Mouse (Mus musculus) C2C12 (cell line): ENCODE results near the gene Cnpy2. TPM values are rescaled to one million over a fixed set of nuclear protein-coding genes. Genes with fewer than 3 reads are reported as not detected.
A peak's percentile ranks its signal among the peaks of the same experiment; 100 is the strongest.

ENCODE experiments used
- H3K27me3 ChIP-seq: one replicate; pipeline ENCODE4 v1.6.1; 2011; ENCODE audit not compliant: control insufficient read depth, insufficient read depth, insufficient read length
- H3K36me3 ChIP-seq: one replicate; pipeline ENCODE4 v1.6.1; 2011; ENCODE audit not compliant: control insufficient read depth, insufficient read depth
- H3K4me3 ChIP-seq: one replicate; pipeline ENCODE4 v1.5.1; 2011; ENCODE audit warnings: mild to moderate bottlenecking, control low read depth; ENCODE audit not compliant: poor library complexity, insufficient read depth, severe bottlenecking
- H3K79me2 ChIP-seq: one replicate; pipeline ENCODE4 v1.6.1; 2011; ENCODE audit not compliant: control insufficient read depth, insufficient read depth
- H3K79me3 ChIP-seq: one replicate; pipeline ENCODE4 v1.6.1; 2011; ENCODE audit warnings: low read depth, control low read depth
- H3ac ChIP-seq: one replicate; pipeline ENCODE3; 2011; ENCODE audit warnings: low read depth; ENCODE audit not compliant: control insufficient read depth, insufficient read length
- CEBPB ChIP-seq: IDR thresholded peaks from one replicate; pipeline ENCODE4 v1.6.1; 2011; ENCODE audit warnings: low read depth, mild to moderate bottlenecking, control low read depth, moderate library complexity
- CTCF ChIP-seq: IDR thresholded peaks from one replicate; pipeline ENCODE4 v1.5.1; 2011; ENCODE audit not compliant: control insufficient read depth, insufficient read depth, insufficient read length
- FOSL1 ChIP-seq: IDR thresholded peaks from one replicate; pipeline ENCODE4 v1.8.0; 2011; ENCODE audit warnings: mild to moderate bottlenecking, low read length; ENCODE audit not compliant: poor library complexity, insufficient read depth, severe bottlenecking
- MAX ChIP-seq: IDR thresholded peaks from one replicate; pipeline ENCODE4 v1.6.1; 2011; ENCODE audit warnings: mild to moderate bottlenecking, control low read depth
- MYOD1 ChIP-seq: IDR thresholded peaks from one replicate; pipeline ENCODE4 v1.6.1; 2011; ENCODE audit warnings: low read depth; ENCODE audit not compliant: control insufficient read depth, insufficient read length
- MYOG ChIP-seq: IDR thresholded peaks from one replicate; pipeline ENCODE4 v1.6.1; 2011; ENCODE audit not compliant: control insufficient read depth, insufficient read length; ENCODE audit errors: extremely low read depth
- USF1 ChIP-seq: IDR thresholded peaks from one replicate; pipeline ENCODE4 v1.6.1; 2011; ENCODE audit warnings: low read depth, mild to moderate bottlenecking, control low read depth, moderate library complexity
- polyA plus RNA-seq: library from polyadenylated mRNA; unstranded; fragments of >200 nt; fragmentation: generic; extraction: Trizol; gene quantifications from one replicate; pipeline ENCODE4 v1.2.1, GENCODE M21; 2012; ENCODE audit warnings: missing spikeins

Cnpy2 gene
- polyA plus RNA-seq, 1 experiment: 102 TPM

DNA sequence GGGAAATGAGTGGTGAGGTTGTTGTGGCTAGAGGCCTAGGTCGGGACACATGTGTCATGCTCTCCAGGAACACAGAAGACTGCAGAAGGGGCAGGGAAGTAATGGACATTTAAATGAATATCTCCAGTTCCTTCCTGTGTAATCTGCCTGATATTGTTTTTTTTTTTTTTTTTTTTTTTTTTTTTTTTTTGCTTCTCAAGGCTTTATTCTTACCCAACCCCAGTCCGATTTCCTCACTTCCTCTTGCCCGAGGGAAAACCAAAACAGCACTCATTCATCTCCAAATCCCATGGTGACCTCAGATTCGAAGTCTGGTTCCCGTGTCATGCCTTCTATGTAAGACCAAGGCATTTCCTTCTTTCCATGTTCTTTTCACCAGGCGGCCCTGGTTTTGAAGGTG lies 24.0 kb upstream of the Cnpy2 start:
- TF ChIP-seq MAX (no peak), CEBPB (no peak), CTCF (no peak), FOSL1 (no peak), MYOG (no peak), USF1 (no peak)
- Histone ChIP-seq H3K4me3 (no peak overlapping the region), H3K79me3 (no peaks in the 10 kb centered on the region), H3ac (no peak overlapping the region), H3K27me3 (peaks cover 4% of the 10 kb centered on the region), H3K79me2 (no peaks in the 10 kb centered on the region), H3K36me3 (no peaks in the 10 kb centered on the region)

DNA sequence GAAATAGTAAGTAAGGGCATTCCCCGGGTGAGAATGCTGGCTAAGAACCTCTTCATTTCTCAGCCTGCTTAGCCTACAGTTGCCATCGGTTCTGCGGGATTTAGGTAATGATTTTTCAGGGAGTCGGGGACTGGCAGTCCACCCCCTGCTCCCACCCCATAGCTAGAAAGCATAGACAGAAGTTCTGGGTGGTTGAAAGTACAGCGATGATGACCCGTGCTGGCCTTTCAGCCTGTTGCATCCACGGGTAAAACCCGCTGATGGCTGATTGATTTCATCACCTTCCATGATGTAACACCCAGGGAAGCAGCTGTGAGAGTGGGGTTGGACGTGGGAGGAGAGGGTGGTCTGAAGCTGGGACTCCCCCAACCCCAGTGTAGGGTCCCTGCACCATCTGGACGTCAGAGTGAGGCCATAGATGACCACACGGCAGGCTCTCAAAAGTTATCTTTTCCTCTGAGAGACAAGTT lies 23.5 kb upstream of the Cnpy2 start, which contains the start of gene Il23a:
Il23a (minus strand) TSS at position 51 of the 470 bp plus-strand sequence.
- peaks cover 4% of the 10 kb centered on the region for H3K79me2 ChIP-seq
- TF ChIP-seq MAX: no peak
- no peak for TF ChIP-seq MYOG
- no peak for TF ChIP-seq MYOD1
- TF ChIP-seq CEBPB: no peak
- no peak for TF ChIP-seq CTCF
- TF ChIP-seq FOSL1: no peak
- no peak for TF ChIP-seq USF1
- no peak within 1 kb of the TSS for H3K4me3 ChIP-seq
- H3ac ChIP-seq: no peak within 1 kb of the TSS
- peaks cover 4% of the 10 kb centered on the region for H3K27me3 ChIP-seq
- H3K79me3 ChIP-seq: no peaks in the 10 kb centered on the region
- no peaks in the 10 kb centered on the region for H3K36me3 ChIP-seq

DNA sequence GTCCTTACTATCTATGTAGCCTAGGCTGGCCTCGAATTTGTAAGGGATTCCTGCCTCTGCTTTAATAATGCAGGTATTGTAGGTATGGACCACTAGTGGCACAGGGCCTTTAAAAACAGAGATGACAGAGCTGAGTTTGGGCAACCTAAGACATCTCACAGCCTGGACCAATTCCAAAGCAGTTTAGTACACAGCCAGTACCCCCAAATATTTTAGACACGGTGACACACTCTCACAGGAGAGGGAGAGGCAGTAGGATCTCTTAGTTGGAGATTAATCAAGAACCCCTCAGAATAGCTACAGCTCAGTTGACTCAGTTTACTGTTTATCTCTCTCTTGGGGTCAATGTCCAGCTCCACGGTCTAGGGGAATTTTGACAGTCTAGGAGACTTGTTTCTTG lies 19.9 kb upstream of the Cnpy2 start:
- Histone ChIP-seq H3K79me2 (peaks cover 15% of the 10 kb centered on the region), H3ac (peak overlapping the region; percentile 76), H3K4me3 (peak overlapping the region; percentile 56), H3K36me3 (no peaks in the 10 kb centered on the region), H3K27me3 (peaks cover 2% of the 10 kb centered on the region), H3K79me3 (peaks cover 5% of the 10 kb centered on the region)
- TF ChIP-seq CEBPB (no peak), MYOG (no peak), CTCF (no peak), FOSL1 (no peak), MAX (no peak), USF1 (no peak), MYOD1 (no peak)

DNA sequence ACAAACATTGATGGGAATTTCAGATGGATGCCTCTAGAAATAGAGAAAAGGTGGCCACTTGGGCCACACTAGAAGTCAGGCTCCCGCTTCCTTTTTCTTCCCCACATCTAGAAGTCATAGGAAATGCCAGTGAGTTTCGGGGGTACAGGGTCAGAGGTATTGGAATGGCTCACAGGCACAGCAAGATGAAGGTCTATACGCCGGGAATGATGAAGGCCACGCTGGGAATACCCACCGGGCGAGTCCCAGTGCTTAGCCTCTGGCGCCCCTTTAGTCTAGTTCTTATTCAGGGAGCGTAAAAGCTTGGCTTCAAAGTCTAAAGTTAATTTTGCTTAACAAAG lies 19.5 kb upstream of the Cnpy2 start:
- TF ChIP-seq MAX (no peak), MYOD1 (no peak), CTCF (no peak), USF1 (no peak), FOSL1 (no peak)
- H3K79me3 ChIP-seq: peaks cover 5% of the 10 kb centered on the region

DNA sequence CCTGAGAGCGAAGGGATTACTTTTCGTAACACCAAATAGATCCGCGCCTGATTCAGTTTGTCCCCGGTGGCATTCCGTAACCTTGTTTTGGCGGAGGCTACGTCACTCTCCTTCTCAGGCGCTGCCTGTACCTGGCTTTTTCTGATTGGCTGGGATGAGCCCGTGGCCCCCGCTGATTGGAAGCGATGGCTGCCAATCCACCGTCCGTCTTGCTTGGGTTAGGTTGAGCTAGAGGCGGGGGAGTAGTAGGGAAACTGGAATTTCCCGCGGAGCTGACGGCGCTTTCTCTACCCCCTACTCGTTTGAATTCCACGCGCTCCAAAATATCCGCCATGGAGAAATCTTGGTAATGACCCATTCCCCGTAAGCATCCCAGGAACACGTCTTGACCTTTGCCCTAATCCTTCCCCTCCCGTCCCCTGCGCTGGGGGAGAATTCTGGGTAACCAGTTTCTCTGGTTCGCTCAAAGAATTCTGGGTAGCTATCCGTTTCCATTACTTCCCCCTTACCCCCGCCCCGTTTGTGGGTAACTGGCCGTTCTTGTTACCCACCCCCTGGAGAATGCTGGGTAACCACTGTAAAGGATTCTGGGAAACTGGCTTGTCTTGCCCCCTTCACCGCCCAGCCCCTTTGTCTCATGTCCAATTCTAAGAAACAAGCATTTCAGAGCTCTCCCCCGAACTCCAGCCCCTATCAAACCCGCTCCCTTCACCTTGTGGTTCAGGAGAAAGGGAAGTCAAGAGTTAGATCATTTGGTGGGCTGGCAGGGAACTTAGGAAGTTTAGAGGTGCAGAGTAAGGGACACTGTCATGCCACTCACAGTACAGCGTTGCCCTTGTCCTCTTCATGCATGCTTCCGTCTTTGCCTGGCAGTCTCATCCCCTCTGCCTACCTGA lies 18.9 kb upstream of the Cnpy2 start, which contains the start of gene Pan2:
Pan2 (plus strand) TSS at position 210 of the 896 bp plus-strand sequence.
- Histone ChIP-seq H3K36me3 (no peaks in the 10 kb centered on the region), H3ac (peak within 1 kb of the TSS; percentile 79), H3K79me2 (peaks cover 15% of the 10 kb centered on the region), H3K4me3 (peak within 1 kb of the TSS; percentile 56), H3K27me3 (no peaks in the 10 kb centered on the region), H3K79me3 (peaks cover 5% of the 10 kb centered on the region)
- TF ChIP-seq CTCF (no peak), USF1 (no peak), FOSL1 (no peak), CEBPB (no peak), MAX (no peak), MYOD1 (no peak), MYOG (no peak)

More for the DNA sequence above, 19.5 kb upstream of the Cnpy2 start:
- Histone ChIP-seq H3K4me3 (peak overlapping the region; percentile 56), H3ac (peak overlapping the region; percentile 76), H3K36me3 (no peaks in the 10 kb centered on the region), H3K27me3 (no peaks in the 10 kb centered on the region), H3K79me2 (peaks cover 15% of the 10 kb centered on the region)
